Mouse (Mus musculus): ENCODE results near the gene Kcnj10.

- no peak for TF ChIP-seq CTCF (IDR thresholded peaks at IDR 0.05; ENCODE audit: borderline replicate concordance, insufficient read depth, low read length)
- TF ChIP-seq POLR2A (IDR thresholded peaks at IDR 0.05; ENCODE audit: low read depth, low read length): no peak
Measured at GRCm38 (mm10) chr1:172329131-172329530, 11.9 kb upstream of the Kcnj10 start, which contains the start of gene Kcnj9.

All from embryonic fibroblast, embryonic 13.5 days (primary cell).